Mouse (Mus musculus) thymus, adult 2 months (tissue): ENCODE results near the gene Smco3. TPM values are rescaled to one million over a fixed set of nuclear protein-coding genes. Genes with fewer than 3 reads are reported as not detected.

Experiments
- DNase-seq: peaks from one replicate; pipeline ENCODE4 v3.0.0; 2021
- H3K27ac ChIP-seq: fragments of 200-500 bp; 2 replicates; pipeline ENCODE4 v1.5.1; 2012; ENCODE audit warnings: low read length, control low read depth; ENCODE audit not compliant: control insufficient read depth, insufficient read depth
- H3K27me3 ChIP-seq: fragments of 200-500 bp; 2 replicates; pipeline ENCODE4 v1.6.1; 2012; ENCODE audit warnings: mild to moderate bottlenecking, low read length, moderate library complexity, mixed read lengths; ENCODE audit not compliant: control insufficient read depth, insufficient read depth
- H3K36me3 ChIP-seq: fragments of 200-500 bp; 2 replicates; pipeline ENCODE4 v1.6.1; 2012; ENCODE audit warnings: mild to moderate bottlenecking, low read length, moderate library complexity; ENCODE audit not compliant: control insufficient read depth, insufficient read depth
- H3K4me1 ChIP-seq: fragments of 200-500 bp; replicated peaks from 2 replicates; pipeline ENCODE4 v1.6.1; 2012; ENCODE audit warnings: low read length; ENCODE audit not compliant: control insufficient read depth, insufficient read depth
- H3K4me3 ChIP-seq: fragments of 200-500 bp; 2 replicates; pipeline ENCODE4 v1.5.1; 2012; ENCODE audit warnings: mild to moderate bottlenecking, low read length, control low read depth, moderate library complexity; ENCODE audit not compliant: control insufficient read depth, insufficient read depth
- CTCF ChIP-seq: fragments of 200-500 bp; IDR thresholded peaks from 2 replicates; pipeline ENCODE4 v1.5.1; 2012; ENCODE audit warnings: mild to moderate bottlenecking, control low read depth, low read length, moderate library complexity, borderline replicate concordance; ENCODE audit not compliant: control insufficient read depth, poor library complexity, insufficient read depth; ENCODE audit errors: extremely low read depth
- POLR2A ChIP-seq: fragments of 200-500 bp; IDR thresholded peaks from 2 replicates; pipeline ENCODE4 v1.6.1; 2012; ENCODE audit warnings: mild to moderate bottlenecking, low read length, control low read depth, moderate library complexity; ENCODE audit not compliant: control insufficient read depth, poor library complexity, insufficient read depth; ENCODE audit errors: extremely low read depth
- WGBS: fragments of 180-500 bp; shearing (Covaris S2); methylation state at CpG from one replicate; pipeline ENCODE4 v1.1.7; 2018; 5-methylcytosine and 5-hydroxymethylcytosine counted together
- polyA plus RNA-seq: library from polyadenylated mRNA; depleted of rRNA; stranded (reverse); fragments of >200 nt; gene quantifications from 2 replicates; pipeline ENCODE4 v1.2.3, GENCODE M21; 2012

Gene Smco3
- polyA plus RNA-seq, 1 experiment, result 0.24 TPM

DNA sequence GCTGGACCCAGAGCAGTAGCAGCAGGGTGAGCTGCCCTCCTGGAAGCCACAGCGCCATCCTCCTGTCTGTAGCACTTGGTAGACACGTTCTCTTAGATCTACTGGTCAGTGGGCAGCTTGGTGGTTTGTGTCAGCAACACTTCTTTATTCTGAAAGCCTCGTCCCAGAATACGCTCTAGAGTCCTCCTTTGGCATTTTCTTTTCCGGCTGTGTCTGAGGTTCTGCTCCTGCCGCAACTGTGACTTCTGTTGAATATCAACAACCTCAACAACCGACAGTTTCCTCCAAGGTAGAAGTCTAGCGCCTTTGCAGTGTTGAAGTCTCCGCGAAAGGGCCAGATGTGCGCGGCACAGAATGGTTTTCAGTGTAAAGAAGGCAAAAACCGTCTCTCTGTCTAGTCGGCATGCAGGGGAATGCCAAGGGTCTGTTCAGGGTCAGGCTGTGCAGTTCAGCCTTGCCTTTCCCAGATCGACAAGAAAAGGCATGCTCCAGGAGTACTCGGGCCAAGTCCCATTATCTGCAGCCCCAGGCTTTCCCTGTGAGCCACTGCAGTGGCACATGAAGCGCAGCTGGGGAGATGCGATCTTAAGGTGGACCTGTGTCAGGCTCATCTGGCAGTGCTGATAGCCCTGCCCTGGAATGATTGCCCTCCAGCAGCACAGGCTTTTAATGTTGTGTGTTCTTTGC lies 22.1 kb upstream of the Smco3 start, which contains the start of gene Art4:
TSS of gene Art4 (minus strand) at position 548 of the 687 bp plus-strand sequence.
- under 1% methylated on average over 18 of the region's 18 CpGs for WGBS
- Histone ChIP-seq H3K27ac (peak within 1 kb of the TSS; percentile 91), H3K4me1 (peaks cover 39% of the 10 kb centered on the region), H3K27me3 (no peaks in the 10 kb centered on the region), H3K4me3 (peak within 1 kb of the TSS; percentile 61), H3K36me3 (no peaks in the 10 kb centered on the region)
- peak; percentile 64 for DNase-seq
- TF ChIP-seq CTCF (no peak), POLR2A (0 out of 2 replicates have a peak, but pooled peaks have one; percentile 50)

DNA sequence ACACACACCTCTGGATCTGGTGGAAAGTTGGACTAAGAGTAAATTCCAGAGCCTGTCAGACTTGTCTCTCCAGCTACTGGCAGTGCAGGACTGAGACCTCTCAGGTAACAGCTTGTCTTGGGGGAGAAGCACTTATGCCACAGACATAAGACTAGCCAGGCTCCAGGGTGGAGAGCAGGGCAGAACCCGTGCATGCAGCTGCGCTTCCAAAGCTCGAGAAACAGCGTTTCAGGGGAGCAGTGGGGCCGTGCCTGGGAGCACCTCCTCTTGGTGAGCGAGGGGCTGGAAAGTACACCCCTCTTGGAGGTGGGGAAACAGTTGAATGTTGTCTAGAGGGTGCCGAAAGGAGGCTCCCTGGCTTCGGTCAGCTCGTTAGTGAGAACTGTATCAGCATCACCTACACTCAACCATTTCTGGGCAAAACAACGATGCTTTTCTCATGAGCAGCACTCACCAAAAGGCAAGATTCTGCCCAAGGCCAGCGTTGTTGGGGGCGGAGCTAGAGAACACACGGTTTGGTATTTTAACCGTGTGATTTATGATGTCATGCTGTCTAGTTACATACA lies 20.9 kb upstream of the Smco3 start:
- H3K4me1 ChIP-seq, result peaks cover 46% of the 10 kb centered on the region
- 3% methylated on average over 14 of the region's 14 CpGs for WGBS
- peak overlapping the region; percentile 44 for H3K4me3 ChIP-seq
- no peaks in the 10 kb centered on the region for H3K36me3 ChIP-seq
- peak overlapping the region; percentile 100 for H3K27ac ChIP-seq
- H3K27me3 ChIP-seq, result no peaks in the 10 kb centered on the region
- DNase-seq, result peak; percentile 64
- TF ChIP-seq POLR2A (no peak), CTCF (no peak)

DNA sequence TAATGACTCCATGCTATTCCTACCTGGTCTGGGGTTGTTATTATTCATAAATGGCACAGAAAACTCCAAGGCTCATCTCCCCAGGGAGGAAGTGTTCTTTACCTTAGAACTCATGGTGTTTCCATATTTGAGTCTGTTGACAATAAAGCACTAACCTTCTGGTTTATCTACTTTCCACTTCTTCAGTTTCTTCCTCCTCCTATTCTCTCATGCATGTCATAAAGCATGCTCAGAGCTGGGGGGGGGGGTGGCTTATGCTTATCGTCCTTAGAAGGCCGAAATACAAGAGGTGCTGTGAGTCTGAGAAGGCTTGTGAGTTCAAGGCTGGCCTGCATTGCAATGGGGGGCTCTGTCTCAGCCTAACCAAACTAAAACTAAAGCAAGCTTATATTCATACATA lies 19.9 kb upstream of the Smco3 start:
- Histone ChIP-seq H3K27me3 (no peaks in the 10 kb centered on the region), H3K36me3 (no peaks in the 10 kb centered on the region), H3K4me3 (no peak overlapping the region), H3K4me1 (peaks cover 49% of the 10 kb centered on the region), H3K27ac (peak overlapping the region; percentile 100)
- no peak for DNase-seq
- TF ChIP-seq POLR2A (no peak), CTCF (no peak)
- WGBS, result 50% methylated on average over 2 of the region's 2 CpGs

DNA sequence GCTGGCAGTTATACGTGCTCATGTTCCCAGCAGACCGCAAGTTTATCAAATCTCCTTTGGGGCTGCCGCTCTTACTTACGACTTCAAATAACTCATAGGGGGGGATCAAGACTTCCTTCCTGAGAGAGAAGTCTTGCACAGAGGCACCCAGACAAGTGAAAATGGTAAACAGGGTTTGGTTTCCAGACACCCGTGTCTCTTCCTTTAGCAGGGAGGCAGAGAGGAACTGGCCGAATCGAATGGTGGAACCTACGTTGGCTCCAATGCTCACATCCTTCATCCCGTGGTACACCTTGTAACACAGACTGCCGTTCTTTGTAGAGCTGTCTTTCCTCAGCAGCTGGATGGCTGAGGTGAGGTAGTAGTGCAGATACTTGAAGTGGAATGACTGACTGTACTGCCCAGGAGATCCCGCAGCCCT lies 19.1 kb upstream of the Smco3 start:
- Histone ChIP-seq H3K27ac (peak overlapping the region; percentile 100), H3K36me3 (no peaks in the 10 kb centered on the region), H3K4me3 (peak overlapping the region; percentile 28), H3K27me3 (no peaks in the 10 kb centered on the region), H3K4me1 (peaks cover 53% of the 10 kb centered on the region)
- WGBS, result 7% methylated on average over 11 of the region's 11 CpGs
- DNase-seq, result peak; percentile 69
- TF ChIP-seq CTCF (no peak), POLR2A (peak; percentile 39; the same call in 1 of the 2 replicates)

DNA sequence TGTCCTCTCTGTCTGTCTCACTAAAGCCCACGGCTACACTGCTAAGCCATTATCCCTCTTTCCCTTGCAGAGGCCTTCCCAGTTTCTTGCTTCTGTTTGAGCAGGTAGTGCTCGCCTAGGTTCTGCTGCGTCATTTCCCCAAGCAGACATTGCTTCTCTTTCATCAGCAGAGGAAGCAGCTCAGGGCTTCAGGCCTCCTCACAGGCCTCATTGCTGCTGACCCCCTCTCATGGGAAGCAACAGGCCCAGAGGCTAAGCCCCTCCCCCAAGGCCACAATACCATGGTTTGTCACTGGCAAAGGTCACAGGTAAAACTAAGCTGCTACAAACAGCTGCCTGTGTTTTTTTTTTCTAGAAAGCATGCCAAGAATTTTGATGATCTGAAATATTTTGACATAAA lies 17.5 kb upstream of the Smco3 start:
- WGBS, result 28% methylated on average over 3 of the region's 3 CpGs
- Histone ChIP-seq H3K4me3 (no peak overlapping the region), H3K4me1 (peaks cover 52% of the 10 kb centered on the region), H3K27me3 (no peaks in the 10 kb centered on the region), H3K36me3 (no peaks in the 10 kb centered on the region), H3K27ac (peak overlapping the region; percentile 54)
- DNase-seq, result peak; percentile 42
- no peak for TF ChIP-seq CTCF
- TF ChIP-seq POLR2A, result no peak

DNA sequence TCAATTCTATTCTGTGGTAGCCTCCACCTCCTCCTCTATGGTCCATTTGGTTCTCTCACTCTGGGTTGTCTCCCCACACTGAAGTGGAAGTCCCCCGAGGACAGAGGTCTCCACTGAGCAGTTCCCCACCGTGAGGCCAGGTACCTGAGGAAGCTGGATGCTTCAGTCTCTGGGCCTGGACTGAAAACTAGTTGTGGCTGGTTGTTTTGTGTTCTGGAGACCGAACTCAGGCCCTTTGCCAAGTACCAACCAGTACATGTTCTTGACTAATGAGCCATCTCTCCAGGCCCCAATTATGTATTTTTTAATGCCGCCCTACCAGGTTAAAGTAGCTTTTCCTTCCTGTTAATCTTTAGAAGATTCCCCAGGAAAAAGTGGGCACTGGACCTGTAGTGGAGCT lies 17.1 kb upstream of the Smco3 start:
- peak overlapping the region; percentile 54 for H3K27ac ChIP-seq
- H3K36me3 ChIP-seq, result no peaks in the 10 kb centered on the region
- DNase-seq, result no peak
- H3K4me3 ChIP-seq, result no peak overlapping the region
- H3K27me3 ChIP-seq, result no peaks in the 10 kb centered on the region
- peaks cover 48% of the 10 kb centered on the region for H3K4me1 ChIP-seq
- WGBS, result 72% methylated on average over 4 of the region's 4 CpGs
- no peak for TF ChIP-seq CTCF
